Mouse (Mus musculus): ENCODE measurements around the gene Mfsd9.

DNA sequence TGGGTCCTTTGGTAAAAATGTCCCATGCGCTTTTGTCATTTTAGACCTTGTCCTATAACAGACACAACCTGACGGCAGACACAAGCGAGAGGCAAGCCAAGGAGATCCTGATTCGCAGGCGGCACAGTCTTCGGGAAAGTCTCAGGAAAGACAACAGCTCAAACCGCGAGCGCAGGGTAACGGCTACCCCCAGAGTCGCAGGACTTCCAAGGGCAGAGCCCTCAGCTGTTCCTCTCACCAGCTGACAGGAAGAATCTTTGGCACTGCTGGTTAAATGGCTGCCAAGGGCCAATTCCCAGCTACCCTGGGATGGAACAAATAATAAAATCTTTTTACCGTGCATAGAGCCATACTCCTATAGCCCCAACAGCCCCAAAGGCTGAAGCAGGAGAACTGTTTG lies 25.0 kb downstream of the Mfsd9 start:
- no peak for TF ChIP-seq POLR2A (IDR thresholded peaks at IDR 0.05; ENCODE audit: low read depth, low read length)
- no peak for TF ChIP-seq CTCF (conservative IDR thresholded peaks at IDR 0.05 in 1 of 2, IDR thresholded peaks at IDR 0.05 in 1 of 2; ENCODE audit: low read depth in 2 of 2, low read length in 2 of 2)
- no peak for TF ChIP-seq GABPA (IDR thresholded peaks at IDR 0.05; ENCODE audit: insufficient replicate concordance, low read depth, low read length)
- no peak for TF ChIP-seq EP300 (IDR thresholded peaks at IDR 0.05; ENCODE audit: low read length)
- no peak for TF ChIP-seq SMC3 (IDR thresholded peaks at IDR 0.05; ENCODE audit: low read depth, low read length)
- no peak for TF ChIP-seq HCFC1 (IDR thresholded peaks at IDR 0.05; ENCODE audit: low read depth, low read length)
- TF ChIP-seq MEF2A (IDR thresholded peaks at IDR 0.05; ENCODE audit: borderline replicate concordance, low read depth, low read length): no peak
